Comparison of ENCODE assay signal across 14 mouse cellular contexts in the genomic region with DNA sequence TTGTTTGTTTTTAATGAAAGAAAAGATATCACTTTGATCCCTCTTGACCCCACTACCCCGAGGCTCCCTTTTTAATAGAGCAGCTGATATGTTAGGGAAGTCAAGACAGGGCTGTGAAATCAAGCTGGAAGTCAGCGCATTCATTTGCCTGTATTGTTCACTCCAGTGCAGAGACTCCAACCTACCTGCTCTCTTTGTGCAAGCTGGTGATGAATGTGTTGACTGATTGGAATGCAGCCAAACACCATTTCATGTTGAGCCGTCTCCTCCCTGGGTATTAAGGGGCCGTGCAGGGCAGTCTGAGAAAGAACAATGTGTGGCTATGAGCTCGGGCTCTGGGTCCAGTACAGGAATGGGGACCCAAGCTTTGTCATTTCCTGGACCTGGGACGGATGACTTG.
A peak's percentile ranks its signal among the peaks of the same experiment; 100 is the strongest.
DNase-seq lines count a peak whose midpoint lies in the region; ATAC-seq lines count a peak whose summit lies in the region.
"Had no signal": no experiment of that assay in that cellular context is flagged by ENCODE, and none has a peak within 500 bp of the region (broad histone marks: within the 10 kb centered on the region; RNA-seq: fewer than 3 reads in every experiment).

No protein-coding gene starts in this region.

- H3K9ac ChIP-seq in midbrain, embryonic 11.5 days (ENCODE audit: low read length) = no peak overlapping the region
- H3K9ac ChIP-seq in stomach, embryonic 16.5 days (ENCODE audit: low read length) = no peak overlapping the region
- H3K9ac ChIP-seq: embryonic facial prominence, embryonic 15.5 days; lung, embryonic 15.5 days had no signal

- H3K4me3 ChIP-seq in midbrain, embryonic 11.5 days (ENCODE audit: low read depth, low read length) = no peak overlapping the region
- no peak overlapping the region for H3K4me3 ChIP-seq in stomach, embryonic 16.5 days (replicated peaks; ENCODE audit: low read length)
- H3K4me3 ChIP-seq: embryonic facial prominence, embryonic 15.5 days; lung, embryonic 15.5 days had no signal

- no peaks in the 10 kb centered on the region for H3K27me3 ChIP-seq in midbrain, embryonic 11.5 days (ENCODE audit: control insufficient read depth, insufficient read depth, low read length)
- H3K27me3 ChIP-seq in stomach, embryonic 16.5 days (ENCODE audit: control insufficient read depth, insufficient read depth, low read length) = no peaks in the 10 kb centered on the region
- H3K27me3 ChIP-seq: embryonic facial prominence, embryonic 15.5 days; lung, embryonic 15.5 days had no signal

- peaks cover 5% of the 10 kb centered on the region; the same call in 1 of the 2 replicates for H3K4me1 ChIP-seq in midbrain, embryonic 11.5 days (ENCODE audit: control insufficient read depth, insufficient read depth, low read length)
- no peaks in the 10 kb centered on the region for H3K4me1 ChIP-seq in stomach, embryonic 16.5 days (ENCODE audit: control insufficient read depth, insufficient read depth, low read length)

- no peak overlapping the region for H3K4me2 ChIP-seq in midbrain, embryonic 11.5 days
- H3K4me2 ChIP-seq in stomach, embryonic 16.5 days (ENCODE audit: low read depth, low read length) = no peak overlapping the region
- H3K4me2 ChIP-seq: embryonic facial prominence, embryonic 15.5 days; lung, embryonic 15.5 days had no signal

- H3K9me3 ChIP-seq in midbrain, embryonic 11.5 days (ENCODE audit: control insufficient read depth, low read length) = no peaks in the 10 kb centered on the region
- H3K9me3 ChIP-seq in stomach, embryonic 16.5 days (replicated peaks; ENCODE audit: control insufficient read depth, low read length) = no peaks in the 10 kb centered on the region
- H3K9me3 ChIP-seq: embryonic facial prominence, embryonic 15.5 days; lung, embryonic 15.5 days had no signal

- ATAC-seq in midbrain, embryonic 11.5 days (ENCODE audit: low FRiP score) = no peak
- peak; percentile 88; the same call in 1 of the 2 replicates for ATAC-seq in stomach, embryonic 16.5 days (ENCODE audit: insufficient read depth, low FRiP score)

- 60% methylated on average over 6 of the region's 6 CpGs for WGBS in midbrain, embryonic 11.5 days
- WGBS in stomach, embryonic 16.5 days = 36% methylated on average over 6 of the region's 6 CpGs

- no peaks in the 10 kb centered on the region for H3K36me3 ChIP-seq in midbrain, embryonic 11.5 days (ENCODE audit: control insufficient read depth, insufficient read depth, low read length)
- no peaks in the 10 kb centered on the region for H3K36me3 ChIP-seq in stomach, embryonic 16.5 days (ENCODE audit: control insufficient read depth, insufficient read depth, low read length)
- H3K36me3 ChIP-seq: embryonic facial prominence, embryonic 15.5 days; lung, embryonic 15.5 days had no signal

- DNase-seq in lung, postnatal 10 days = peak; percentile 4
- DNase-seq in lung, postnatal 25 days (ENCODE audit: low spot score) = no peak
- peak; percentile 69 for DNase-seq in forelimb bud, embryonic 11.5 days (ENCODE audit: low read depth, low spot score)
- peak; percentile 71 for DNase-seq in midbrain, embryonic 11.5 days (ENCODE audit: low spot score, missing footprints)
- DNase-seq in frontal cortex, postnatal 14 days (ENCODE audit: low spot score in 2 of 2) = no peak
- DNase-seq in spleen, postnatal 10 days (ENCODE audit: low spot score in 2 of 2) = no peak
- no peak for DNase-seq in liver
- DNase-seq: adrenal gland, postnatal 14 days; cerebellum, adult 11 months; kidney, adult 9 months; left cerebral cortex, postnatal 4 days had no signal

- H3K27ac ChIP-seq in midbrain, embryonic 11.5 days (ENCODE audit: low read depth, low read length) = no peak overlapping the region
- no peak overlapping the region for H3K27ac ChIP-seq in stomach, embryonic 16.5 days (ENCODE audit: low read length)
- H3K27ac ChIP-seq: embryonic facial prominence, embryonic 15.5 days; lung, embryonic 15.5 days had no signal

Comparison
In these comparisons a context has a peak if more than half of its experiments do, and no peak if none do; other contexts are left out.
1. DNase-seq: peak in lung, postnatal 10 days (single experiment), forelimb bud, embryonic 11.5 days (single experiment) and midbrain, embryonic 11.5 days (single experiment); none in lung, postnatal 25 days (single experiment), frontal cortex, postnatal 14 days (0 of 2), spleen, postnatal 10 days (0 of 2) and liver (single experiment).